Mouse (Mus musculus) ovary, postnatal 10 days (tissue): ENCODE measurements around the gene Acmsd.
"Not testable (repeated sequence)": the region's sequence is repeated elsewhere in the genome, so short reads cannot be mapped to it uniquely, and the experiment has no call there.

ENCODE experiments used
- DNase-seq: peaks from one replicate; pipeline ENCODE4 v3.0.0; 2022; ENCODE audit warnings: low spot score

The Acmsd gene

GRCm38 (mm10) chr1:127729096-127729495 is at the start of gene Acmsd:
Gene Acmsd (plus strand): TSS chr1:127729413.
- DNase-seq: no peak

- no peak for DNase-seq
These were observed 49.6 kb upstream of the Acmsd start, which contains the start of gene Tmem163 for GRCm38 (mm10) chr1:127679498-127680133. Gene Tmem163 (minus strand): TSS chr1:127679548.

GRCm38 (mm10) chr1:127696533-127696932 is 32.7 kb upstream of the Acmsd start:
- no peak for DNase-seq

- DNase-seq: no peak
These were observed 27.0 kb upstream of the Acmsd start for GRCm38 (mm10) chr1:127702187-127702586.

GRCm38 (mm10) chr1:127706269-127706668 is 22.9 kb upstream of the Acmsd start:
- DNase-seq: no peak

- no peak for DNase-seq
These were observed 12.8 kb upstream of the Acmsd start for GRCm38 (mm10) chr1:127716441-127716840.

- DNase-seq: no peak
These were observed 10.9 kb upstream of the Acmsd start for GRCm38 (mm10) chr1:127718290-127718689.

GRCm38 (mm10) chr1:127723596-127723995 is 5.6 kb upstream of the Acmsd start:
- DNase-seq: no peak

GRCm38 (mm10) chr1:127731086-127731485 is 1.9 kb downstream of the Acmsd start:
- no peak for DNase-seq

GRCm38 (mm10) chr1:127732435-127732834 is 3.2 kb downstream of the Acmsd start:
- no peak for DNase-seq

- DNase-seq: no peak
These were observed 3.6 kb downstream of the Acmsd start for GRCm38 (mm10) chr1:127732841-127733240.

- no peak for DNase-seq
These were observed 6.1 kb downstream of the Acmsd start for GRCm38 (mm10) chr1:127735356-127735755.

GRCm38 (mm10) chr1:127750401-127751102 is 21.3 kb downstream of the Acmsd start:
- no peak for DNase-seq

- no peak for DNase-seq
These were observed 26.6 kb downstream of the Acmsd start for GRCm38 (mm10) chr1:127755806-127756205.

GRCm38 (mm10) chr1:127756331-127757163 is 27.3 kb downstream of the Acmsd start:
- DNase-seq: no peak

- DNase-seq: not testable (repeated sequence)
These were observed 27.9 kb downstream of the Acmsd start for GRCm38 (mm10) chr1:127757164-127757545.

- no peak for DNase-seq
These were observed 36.3 kb downstream of the Acmsd start for GRCm38 (mm10) chr1:127765468-127765867.

GRCm38 (mm10) chr1:127766741-127767140 is 37.5 kb downstream of the Acmsd start:
- DNase-seq: no peak

- DNase-seq: no peak
These were observed 44.1 kb downstream of the Acmsd start for GRCm38 (mm10) chr1:127773198-127773802.

GRCm38 (mm10) chr1:127773803-127774500 is 44.7 kb downstream of the Acmsd start, which contains the start of gene Ccnt2:
Gene Ccnt2 (plus strand): TSS chr1:127774164.
- DNase-seq: peak; percentile 91

GRCm38 (mm10) chr1:127774501-127774880 is 45.3 kb downstream of the Acmsd start:
- no peak for DNase-seq
